Mouse (Mus musculus): ENCODE measurements around the gene Gsk3a. TPM values are rescaled to one million over a fixed set of nuclear protein-coding genes. Genes with fewer than 3 reads are reported as not detected.

The Gsk3a gene
- polyA plus RNA-seq, 1 experiment from 2014 or later = 15.7 TPM

DNA sequence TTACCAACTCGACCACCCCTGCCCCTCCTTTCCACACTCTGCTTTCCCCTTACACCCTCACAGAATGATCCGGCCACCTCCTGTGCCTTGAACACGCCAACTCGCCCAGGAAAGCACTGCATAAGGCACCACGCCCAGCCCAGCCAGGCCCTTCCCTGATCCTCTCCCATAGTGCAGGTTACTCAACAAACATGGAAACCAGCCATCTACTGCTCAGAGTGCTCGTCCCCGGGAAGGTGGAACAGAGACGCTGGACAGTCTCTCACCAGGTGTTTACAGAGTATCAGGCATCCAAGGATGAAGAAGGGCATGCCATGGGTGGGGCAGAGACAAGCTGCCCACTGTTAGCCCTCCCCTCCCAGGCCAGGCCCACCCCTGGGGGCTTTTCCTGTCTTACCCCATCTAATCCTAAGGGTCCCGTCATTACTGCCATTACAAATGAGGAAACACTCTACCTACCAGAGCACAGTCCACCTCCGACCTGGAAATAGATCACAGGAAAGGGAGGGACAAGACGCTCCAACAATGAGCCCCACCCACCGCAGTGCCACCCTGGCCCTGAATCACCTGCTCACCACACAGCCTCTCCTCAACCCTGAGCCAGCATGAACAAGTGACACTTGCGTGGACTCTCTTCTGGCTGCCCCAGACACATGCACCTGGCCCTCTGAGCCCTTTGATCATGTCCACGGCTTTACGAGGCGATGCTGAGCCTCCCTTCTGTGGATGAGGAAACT lies 31.4 kb downstream of the Gsk3a start:
- H3K9ac ChIP-seq (ENCODE audit: low read depth, low read length) = no peak overlapping the region
- 0 out of 2 replicates have a peak, but pooled peaks cover 3% of the 10 kb centered on the region for H3K4me1 ChIP-seq (ENCODE audit: control insufficient read depth, insufficient read depth, low read length)
- ATAC-seq (ENCODE audit: low FRiP score, low TSS enrichment) = no peak
- H3K4me3 ChIP-seq (ENCODE audit: low read length) = no peak overlapping the region
- H3K27me3 ChIP-seq (ENCODE audit: control insufficient read depth, insufficient read depth, low read length) = no peaks in the 10 kb centered on the region
- no peak overlapping the region for H3K27ac ChIP-seq (ENCODE audit: low read depth, low read length)
- no peaks in the 10 kb centered on the region for H3K9me3 ChIP-seq (ENCODE audit: control insufficient read depth, low read length)
- H3K36me3 ChIP-seq (ENCODE audit: control insufficient read depth, insufficient read depth, low read length) = peaks cover 23% of the 10 kb centered on the region; the same call in 1 of the 2 replicates
- H3K4me2 ChIP-seq (replicated peaks; ENCODE audit: low read depth, low read length) = no peak overlapping the region
- 82% methylated on average over 16 of the region's 16 CpGs for WGBS

DNA sequence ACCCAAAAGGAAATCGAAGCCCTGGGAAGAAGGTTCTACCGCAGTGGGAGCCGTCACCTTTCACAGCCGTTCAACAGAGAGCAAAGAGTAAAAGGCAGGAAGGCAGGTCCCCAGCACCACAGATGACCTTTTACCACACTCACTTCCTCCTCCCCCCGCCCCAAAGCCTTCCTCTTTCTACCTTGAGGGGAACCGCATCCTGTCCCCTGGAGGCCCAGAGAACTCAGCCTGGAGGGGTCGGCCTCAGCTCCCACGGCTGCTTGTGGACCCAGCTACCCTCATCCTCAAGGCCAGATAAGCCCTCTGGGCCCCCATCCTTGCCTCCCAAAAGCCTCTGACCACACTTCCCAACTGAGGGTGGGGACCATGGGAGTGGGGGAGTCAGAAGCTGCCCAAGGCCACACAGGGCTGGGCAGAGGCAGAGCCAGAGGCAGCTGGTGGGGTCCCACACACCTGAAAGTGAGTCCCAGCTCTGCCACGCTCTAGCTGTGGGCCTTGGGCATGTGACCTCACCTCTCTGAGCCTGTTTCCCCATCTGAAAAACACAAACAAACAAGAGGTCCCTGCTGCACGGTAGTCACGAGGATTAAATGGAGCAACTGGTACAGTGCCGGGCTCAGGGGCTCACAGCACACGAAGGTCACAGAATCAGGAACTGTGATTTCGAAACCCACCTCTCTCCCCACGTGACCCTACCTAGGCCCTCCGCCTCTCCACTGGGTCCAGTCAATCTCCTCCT lies 32.1 kb downstream of the Gsk3a start:
- H3K27ac ChIP-seq (ENCODE audit: low read depth, low read length) = no peak overlapping the region
- H3K27me3 ChIP-seq (ENCODE audit: control insufficient read depth, insufficient read depth, low read length) = no peaks in the 10 kb centered on the region
- WGBS = 71% methylated on average over 15 of the region's 16 CpGs
- no peak for ATAC-seq (ENCODE audit: low FRiP score, low TSS enrichment)
- H3K9me3 ChIP-seq (ENCODE audit: control insufficient read depth, low read length) = no peaks in the 10 kb centered on the region
- H3K4me1 ChIP-seq (ENCODE audit: control insufficient read depth, insufficient read depth, low read length) = 0 out of 2 replicates have a peak, but pooled peaks cover 3% of the 10 kb centered on the region
- peaks cover 23% of the 10 kb centered on the region; the same call in 1 of the 2 replicates for H3K36me3 ChIP-seq (ENCODE audit: control insufficient read depth, insufficient read depth, low read length)
- H3K4me2 ChIP-seq (replicated peaks; ENCODE audit: low read depth, low read length) = no peak overlapping the region
- no peak overlapping the region for H3K9ac ChIP-seq (ENCODE audit: low read depth, low read length)
- H3K4me3 ChIP-seq (ENCODE audit: low read length) = no peak overlapping the region

DNA sequence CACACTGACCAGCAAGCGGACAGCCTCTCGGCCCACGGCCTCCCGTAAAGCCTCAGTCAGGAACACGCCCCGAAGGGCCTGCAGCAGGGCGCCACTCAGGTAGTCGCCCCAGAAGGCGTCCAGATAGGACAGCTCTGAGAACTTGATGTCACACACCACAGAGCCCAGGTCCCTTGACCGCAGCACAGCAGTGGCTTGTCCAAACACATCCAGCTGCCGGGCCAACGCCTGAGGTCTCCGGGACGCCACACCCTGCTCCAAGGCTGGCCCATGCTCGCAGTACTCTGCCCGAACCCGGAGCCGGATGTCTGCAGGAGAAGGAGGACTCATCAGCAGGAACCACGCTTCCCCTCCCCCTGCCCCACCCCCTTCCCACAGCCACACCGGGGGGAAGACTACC lies 34.0 kb downstream of the Gsk3a start:
- H3K4me2 ChIP-seq (replicated peaks; ENCODE audit: low read depth, low read length) = no peak overlapping the region
- 0 out of 2 replicates have a peak, but pooled peaks cover under 1% of the 10 kb centered on the region for H3K4me1 ChIP-seq (ENCODE audit: control insufficient read depth, insufficient read depth, low read length)
- H3K27ac ChIP-seq (ENCODE audit: low read depth, low read length) = no peak overlapping the region
- no peak overlapping the region for H3K9ac ChIP-seq (ENCODE audit: low read depth, low read length)
- WGBS = 80% methylated on average over 20 of the region's 20 CpGs
- ATAC-seq (ENCODE audit: low FRiP score, low TSS enrichment) = no peak
- peaks cover 13% of the 10 kb centered on the region; the same call in 1 of the 2 replicates for H3K36me3 ChIP-seq (ENCODE audit: control insufficient read depth, insufficient read depth, low read length)
- H3K9me3 ChIP-seq (ENCODE audit: control insufficient read depth, low read length) = no peaks in the 10 kb centered on the region
- H3K4me3 ChIP-seq (ENCODE audit: low read length) = no peak overlapping the region
- no peaks in the 10 kb centered on the region for H3K27me3 ChIP-seq (ENCODE audit: control insufficient read depth, insufficient read depth, low read length)

GRCm38 (mm10) chr7:25197384-25198018 lies 40.1 kb downstream of the Gsk3a start:
- WGBS = 64% methylated on average over 10 of the region's 10 CpGs
- no peak for ATAC-seq (ENCODE audit: low FRiP score, low TSS enrichment)

DNA sequence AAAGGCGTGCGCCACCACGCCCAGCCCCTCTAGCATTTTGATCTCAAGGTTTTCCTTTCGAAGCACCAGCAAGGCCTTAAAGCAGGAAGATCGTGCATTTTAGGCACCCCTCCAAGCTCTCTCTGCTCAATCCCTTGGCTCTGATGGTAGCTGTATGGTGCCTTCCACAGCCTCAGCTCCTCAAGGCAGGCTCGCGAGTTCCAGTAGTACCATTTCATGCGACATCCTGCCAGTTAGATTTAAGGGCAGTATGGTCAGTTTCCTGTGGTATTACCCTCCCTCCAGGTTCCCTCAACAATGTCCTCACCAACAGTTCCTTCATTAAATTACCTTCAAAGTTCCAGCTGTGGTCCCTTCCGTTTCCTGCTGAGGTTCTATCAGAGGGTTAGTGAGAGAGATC lies 41.5 kb downstream of the Gsk3a start:
- H3K27me3 ChIP-seq (ENCODE audit: control insufficient read depth, insufficient read depth, low read length) = no peaks in the 10 kb centered on the region
- H3K4me3 ChIP-seq (ENCODE audit: low read length) = no peak overlapping the region
- H3K9me3 ChIP-seq (ENCODE audit: control insufficient read depth, low read length) = no peaks in the 10 kb centered on the region
- H3K4me2 ChIP-seq (replicated peaks; ENCODE audit: low read depth, low read length) = no peak overlapping the region
- 84% methylated on average over 9 of the region's 9 CpGs for WGBS
- no peaks in the 10 kb centered on the region for H3K36me3 ChIP-seq (ENCODE audit: control insufficient read depth, insufficient read depth, low read length)
- H3K4me1 ChIP-seq (ENCODE audit: control insufficient read depth, insufficient read depth, low read length) = no peaks in the 10 kb centered on the region
- no peak for ATAC-seq (ENCODE audit: low FRiP score, low TSS enrichment)
- no peak overlapping the region for H3K9ac ChIP-seq (ENCODE audit: low read depth, low read length)
- no peak overlapping the region for H3K27ac ChIP-seq (ENCODE audit: low read depth, low read length)

More at GRCm38 (mm10) chr7:25197384-25198018, 40.1 kb downstream of the Gsk3a start:
- no peaks in the 10 kb centered on the region for H3K9me3 ChIP-seq (ENCODE audit: control insufficient read depth, low read length)
- no peak overlapping the region for H3K9ac ChIP-seq (ENCODE audit: low read depth, low read length)
- H3K4me2 ChIP-seq (replicated peaks; ENCODE audit: low read depth, low read length) = no peak overlapping the region
- peaks cover 4% of the 10 kb centered on the region; the same call in 1 of the 2 replicates for H3K36me3 ChIP-seq (ENCODE audit: control insufficient read depth, insufficient read depth, low read length)
- H3K4me1 ChIP-seq (ENCODE audit: control insufficient read depth, insufficient read depth, low read length) = no peaks in the 10 kb centered on the region
- H3K27me3 ChIP-seq (ENCODE audit: control insufficient read depth, insufficient read depth, low read length) = no peaks in the 10 kb centered on the region
- H3K4me3 ChIP-seq (ENCODE audit: low read length) = no peak overlapping the region
- no peak overlapping the region for H3K27ac ChIP-seq (ENCODE audit: low read depth, low read length)

DNA sequence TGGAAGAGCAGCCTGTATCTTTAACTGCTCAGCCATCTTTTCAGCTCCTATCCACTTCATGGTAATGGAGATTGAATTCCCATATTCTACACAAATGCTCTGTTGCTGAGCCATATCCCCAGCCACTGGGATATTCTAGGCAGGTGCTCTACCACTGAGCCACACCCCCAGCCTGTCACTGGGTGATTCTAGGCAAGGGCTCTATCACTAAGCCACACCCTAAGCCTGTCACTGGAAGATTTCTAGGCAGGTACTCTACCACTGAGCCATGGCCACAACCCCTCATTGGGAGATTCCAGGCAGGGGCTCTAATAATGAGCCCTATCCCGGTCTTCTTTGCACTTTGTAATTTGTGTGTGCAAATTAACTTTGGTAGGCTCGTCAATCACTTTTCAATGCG lies 42.5 kb downstream of the Gsk3a start:
- WGBS = 77% methylated on average over 3 of the region's 3 CpGs
- ATAC-seq (ENCODE audit: low FRiP score, low TSS enrichment) = no peak
- H3K4me3 ChIP-seq (ENCODE audit: low read length) = no peak overlapping the region
- no peaks in the 10 kb centered on the region for H3K9me3 ChIP-seq (ENCODE audit: control insufficient read depth, low read length)
- H3K4me1 ChIP-seq (ENCODE audit: control insufficient read depth, insufficient read depth, low read length) = no peaks in the 10 kb centered on the region
- no peak overlapping the region for H3K9ac ChIP-seq (ENCODE audit: low read depth, low read length)
- H3K4me2 ChIP-seq (replicated peaks; ENCODE audit: low read depth, low read length) = no peak overlapping the region
- no peaks in the 10 kb centered on the region for H3K36me3 ChIP-seq (ENCODE audit: control insufficient read depth, insufficient read depth, low read length)
- H3K27ac ChIP-seq (ENCODE audit: low read depth, low read length) = no peak overlapping the region
- no peaks in the 10 kb centered on the region for H3K27me3 ChIP-seq (ENCODE audit: control insufficient read depth, insufficient read depth, low read length)

DNA sequence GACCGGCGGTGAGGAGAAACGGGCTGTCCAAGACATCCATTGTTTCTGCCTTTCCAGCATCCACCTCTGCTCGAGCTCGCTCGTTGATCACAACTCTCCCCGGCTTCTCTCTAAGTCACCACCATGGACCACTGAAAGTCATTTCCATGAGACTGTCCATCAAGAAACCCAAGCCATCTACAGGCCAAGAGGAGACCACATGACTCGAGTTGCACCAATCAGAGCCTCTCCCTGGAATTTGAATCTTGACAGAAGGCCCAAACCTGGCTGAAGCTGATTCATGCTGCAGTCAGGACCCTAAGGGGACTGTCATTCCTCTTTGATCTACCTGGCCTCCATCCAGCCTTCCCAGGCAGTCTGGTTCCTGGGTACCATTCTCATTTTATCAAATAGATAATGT lies 45.5 kb downstream of the Gsk3a start:
- no peaks in the 10 kb centered on the region for H3K4me1 ChIP-seq (ENCODE audit: control insufficient read depth, insufficient read depth, low read length)
- H3K27ac ChIP-seq (ENCODE audit: low read depth, low read length) = no peak overlapping the region
- H3K9me3 ChIP-seq (ENCODE audit: control insufficient read depth, low read length) = no peaks in the 10 kb centered on the region
- 77% methylated on average over 8 of the region's 8 CpGs for WGBS
- H3K4me3 ChIP-seq (ENCODE audit: low read length) = no peak overlapping the region
- no peak overlapping the region for H3K9ac ChIP-seq (ENCODE audit: low read depth, low read length)
- H3K36me3 ChIP-seq (ENCODE audit: control insufficient read depth, insufficient read depth, low read length) = no peaks in the 10 kb centered on the region
- no peak overlapping the region for H3K4me2 ChIP-seq (replicated peaks; ENCODE audit: low read depth, low read length)
- H3K27me3 ChIP-seq (ENCODE audit: control insufficient read depth, insufficient read depth, low read length) = no peaks in the 10 kb centered on the region
- ATAC-seq (ENCODE audit: low FRiP score, low TSS enrichment) = no peak

DNA sequence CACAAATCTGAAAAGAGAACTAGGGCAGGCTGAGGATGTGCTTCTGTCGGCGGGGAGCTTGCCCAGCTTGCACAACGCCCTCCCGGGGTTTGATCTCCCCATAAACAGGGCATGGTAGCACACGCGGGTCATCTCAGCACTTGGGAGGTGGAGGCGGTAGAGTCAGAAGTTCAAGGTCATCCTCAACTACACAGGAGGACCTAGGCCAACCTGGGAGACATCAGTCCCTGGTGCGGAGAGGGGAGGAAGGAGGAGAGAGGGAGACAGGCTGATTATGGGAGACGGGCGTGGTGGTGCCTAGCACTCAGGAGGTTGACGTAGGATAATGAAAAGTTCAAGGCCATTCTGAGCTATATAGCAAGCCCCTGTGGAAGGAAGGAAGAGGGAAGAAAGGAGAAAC lies 46.8 kb downstream of the Gsk3a start:
- no peak for ATAC-seq (ENCODE audit: low FRiP score, low TSS enrichment)

More for the DNA sequence above, 46.8 kb downstream of the Gsk3a start:
- H3K4me3 ChIP-seq (ENCODE audit: low read length) = no peak overlapping the region
- no peaks in the 10 kb centered on the region for H3K36me3 ChIP-seq (ENCODE audit: control insufficient read depth, insufficient read depth, low read length)
- 87% methylated on average over 11 of the region's 11 CpGs for WGBS
- no peaks in the 10 kb centered on the region for H3K4me1 ChIP-seq (ENCODE audit: control insufficient read depth, insufficient read depth, low read length)
- no peaks in the 10 kb centered on the region for H3K27me3 ChIP-seq (ENCODE audit: control insufficient read depth, insufficient read depth, low read length)
- no peak overlapping the region for H3K9ac ChIP-seq (ENCODE audit: low read depth, low read length)
- no peaks in the 10 kb centered on the region for H3K9me3 ChIP-seq (ENCODE audit: control insufficient read depth, low read length)
- H3K27ac ChIP-seq (ENCODE audit: low read depth, low read length) = no peak overlapping the region
- no peak overlapping the region for H3K4me2 ChIP-seq (replicated peaks; ENCODE audit: low read depth, low read length)

All from kidney, embryonic 14.5 days (tissue).